Mouse (Mus musculus): ENCODE measurements around the gene Eif2b3. TPM values are rescaled to one million over a fixed set of nuclear protein-coding genes. Genes with fewer than 3 reads are reported as not detected.
A peak's percentile ranks its signal among the peaks of the same experiment; 100 is the strongest.

The Eif2b3 gene
- total RNA-seq, 2 experiments from 2014 or later: 22.3 to 23.8 TPM

DNA sequence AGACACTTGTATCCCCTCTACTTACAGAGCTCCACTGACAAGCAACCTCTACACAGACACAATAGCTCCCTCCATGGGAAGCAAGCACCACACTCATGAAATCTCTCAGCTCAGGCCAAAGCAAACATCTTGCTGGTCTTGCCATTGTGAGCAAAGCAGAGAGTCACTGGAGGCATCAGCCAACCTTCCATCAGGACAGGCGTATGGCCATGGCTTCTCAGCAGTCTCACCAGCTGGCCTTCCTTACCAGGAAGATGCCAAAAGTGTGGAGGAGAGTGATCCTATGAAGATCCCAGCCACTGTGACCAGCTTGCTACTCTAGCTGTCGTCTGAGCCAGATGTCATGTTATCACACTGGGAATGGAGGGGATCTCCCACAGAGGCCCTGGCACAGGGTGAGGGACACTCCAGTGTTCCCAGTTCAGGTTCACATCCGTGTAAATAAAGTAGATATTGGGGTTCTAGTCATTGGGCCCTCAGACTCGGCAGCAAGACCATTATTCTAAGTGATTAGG is 4.2 kb upstream of the Eif2b3 start:
- DNase-seq (ENCODE audit: low spot score in 2 of 2): no peak

DNA sequence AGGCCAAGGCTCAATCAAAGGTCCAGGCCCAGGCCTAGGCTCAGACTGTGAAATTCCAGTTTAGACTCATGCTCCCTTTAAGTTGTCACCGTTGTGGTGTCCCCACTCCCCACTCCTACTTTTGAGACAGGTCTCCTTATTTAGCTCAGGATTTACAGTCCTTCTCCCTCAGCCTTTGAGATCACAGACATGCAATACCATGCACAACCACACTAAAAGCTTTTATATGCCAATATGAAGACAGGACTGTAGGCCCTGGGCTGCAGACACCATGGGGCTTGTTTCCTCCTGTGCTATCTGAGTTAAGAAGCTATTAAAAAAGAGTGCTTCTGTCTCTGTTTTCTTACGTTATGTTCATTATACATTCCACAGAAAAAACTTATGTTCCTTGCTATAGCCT is 1.5 kb upstream of the Eif2b3 start:
- no peak for DNase-seq (ENCODE audit: low spot score in 2 of 2)

DNA sequence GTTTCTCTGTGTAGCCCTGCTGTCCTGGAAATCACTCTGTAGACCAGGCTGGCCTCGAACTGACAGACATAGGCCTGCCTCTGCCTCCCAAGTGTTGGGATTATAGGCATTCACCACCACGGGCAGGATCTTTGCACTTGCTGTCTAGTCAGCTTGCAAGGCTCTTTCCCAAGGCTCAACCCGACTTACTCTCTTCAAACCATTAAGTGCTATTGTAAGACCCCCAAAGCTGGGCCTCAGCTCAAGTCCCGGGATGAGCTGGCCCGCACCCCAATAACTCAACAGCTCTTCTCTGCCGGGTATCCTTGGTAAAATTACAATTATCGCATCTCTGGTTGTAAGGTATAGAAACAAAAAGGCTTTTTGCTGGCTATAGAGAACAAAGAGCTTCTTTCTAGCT is 875 bp upstream of the Eif2b3 start:
- DNase-seq (ENCODE audit: low spot score in 2 of 2): no peak

DNA sequence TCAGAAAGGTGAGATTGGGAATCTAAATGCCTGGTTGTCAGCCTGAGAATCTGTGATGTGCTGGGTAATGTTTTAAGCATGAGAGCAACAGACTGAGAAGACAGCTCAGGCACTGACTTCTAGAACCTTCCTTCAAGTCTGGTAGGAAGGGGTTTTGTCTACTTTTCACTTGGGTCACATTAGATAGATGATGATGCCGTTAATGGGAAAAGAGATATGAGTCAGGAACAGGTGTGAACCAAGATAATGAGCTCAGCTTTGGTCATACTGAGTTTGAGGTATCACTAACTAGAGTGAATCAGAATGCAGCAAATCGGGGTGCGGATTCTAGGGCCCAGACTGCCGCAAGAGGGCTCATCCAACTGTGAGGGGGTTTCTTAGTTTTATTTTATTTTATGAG is 4.3 kb downstream of the Eif2b3 start:
- no peak for DNase-seq (ENCODE audit: low spot score in 2 of 2)

DNA sequence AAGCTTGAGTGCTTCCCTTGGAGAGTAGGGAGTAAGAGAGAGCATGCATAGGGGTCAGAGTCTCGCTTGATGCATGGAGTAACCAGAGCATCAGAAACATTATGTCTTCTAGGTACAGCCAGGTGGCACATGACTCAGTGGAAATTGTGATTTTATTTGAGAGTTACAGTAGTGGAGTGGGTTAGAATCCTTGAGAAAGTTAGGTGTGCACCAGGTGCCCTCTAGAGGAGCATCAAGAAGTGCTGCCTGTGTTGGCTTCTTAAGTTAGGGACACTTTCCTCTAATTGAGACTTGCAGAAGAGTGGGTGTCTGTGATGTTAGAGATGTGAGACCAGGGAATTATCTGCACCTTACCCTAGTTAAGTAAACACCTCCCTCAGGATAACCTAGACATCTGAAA is 11.9 kb downstream of the Eif2b3 start:
- no peak for DNase-seq (ENCODE audit: low spot score in 2 of 2)

DNA sequence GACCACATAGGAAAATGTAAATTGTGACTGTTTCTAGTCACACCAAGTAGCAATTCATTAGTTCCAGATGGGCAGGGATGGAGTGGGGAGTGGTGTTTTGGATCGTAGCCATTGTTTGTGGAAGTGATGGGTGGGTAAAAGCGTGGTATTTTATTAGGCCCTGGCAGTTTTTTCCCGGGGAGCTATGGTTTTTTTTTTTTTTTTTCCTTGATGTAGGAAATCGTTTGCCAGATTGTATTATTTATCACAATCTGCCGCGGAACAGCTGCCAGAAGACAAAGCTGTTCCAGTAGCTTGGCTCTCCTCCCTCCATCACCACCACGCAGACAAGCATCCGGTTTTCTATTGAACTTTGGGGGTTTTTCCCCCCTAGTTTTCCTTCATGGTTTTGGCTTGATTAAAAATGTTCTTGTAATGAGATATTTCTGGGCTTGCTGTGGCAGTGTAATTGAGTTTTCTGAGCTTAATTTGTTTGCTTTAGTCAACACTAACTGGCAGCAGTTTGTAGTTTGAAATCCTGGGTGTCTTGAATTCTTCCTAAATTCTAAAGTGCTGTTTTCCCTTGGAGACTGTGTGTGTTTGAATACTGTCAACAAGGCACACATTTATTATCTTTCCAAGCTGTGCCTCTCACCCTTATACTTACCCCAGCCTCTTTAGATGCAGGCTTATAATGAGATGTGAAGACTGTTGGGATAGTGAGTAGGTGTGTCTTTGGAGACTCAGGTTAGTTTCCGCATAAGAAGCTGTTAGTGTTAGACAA is 20.9 kb downstream of the Eif2b3 start:
- peak; percentile 75 to 91 for DNase-seq (ENCODE audit: low spot score in 2 of 2)

DNA sequence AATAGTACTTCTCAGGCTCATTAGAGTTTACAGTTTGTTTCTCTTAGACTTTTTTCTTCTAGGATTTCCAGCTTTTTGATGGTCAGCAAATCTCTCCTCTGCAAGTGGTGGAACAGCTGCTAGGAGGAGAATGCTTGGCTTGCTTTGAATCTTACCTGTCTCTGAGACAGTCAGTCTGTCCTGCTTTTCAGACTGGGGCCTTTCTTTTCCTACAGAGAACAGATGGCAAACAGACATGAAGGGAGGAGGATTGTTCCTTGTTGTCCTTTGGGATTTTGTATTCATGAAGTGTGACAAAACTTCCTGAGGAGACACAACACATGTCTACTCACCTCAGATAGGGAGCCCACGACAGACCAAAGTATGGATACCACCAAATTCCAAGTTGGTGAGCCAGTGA is 21.6 kb downstream of the Eif2b3 start:
- no peak for DNase-seq (ENCODE audit: low spot score in 2 of 2)

DNA sequence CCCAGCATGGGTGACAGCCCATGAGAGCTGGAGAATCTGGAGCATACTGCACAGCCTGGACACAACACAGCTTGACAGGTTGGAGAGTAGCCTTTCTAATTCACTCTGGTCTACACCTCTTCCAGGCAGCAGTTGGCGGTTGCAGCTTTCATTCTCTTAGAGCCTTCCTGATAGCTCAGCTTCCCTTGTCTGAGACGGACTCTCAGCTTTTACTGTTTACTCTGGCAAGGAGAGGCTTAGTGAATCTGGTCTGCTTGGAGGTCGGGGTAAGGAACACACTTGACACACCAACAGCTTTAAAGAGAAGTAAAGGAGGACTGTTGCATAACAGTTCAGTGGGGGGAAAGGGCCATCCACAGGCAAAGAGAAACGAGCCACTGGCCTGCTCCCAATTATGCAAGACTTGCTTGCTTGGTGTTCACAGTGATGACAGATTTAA is 22.1 kb downstream of the Eif2b3 start:
- peak in 1 of 2 experiments; percentile 12 for DNase-seq (ENCODE audit: low spot score in 2 of 2)

DNA sequence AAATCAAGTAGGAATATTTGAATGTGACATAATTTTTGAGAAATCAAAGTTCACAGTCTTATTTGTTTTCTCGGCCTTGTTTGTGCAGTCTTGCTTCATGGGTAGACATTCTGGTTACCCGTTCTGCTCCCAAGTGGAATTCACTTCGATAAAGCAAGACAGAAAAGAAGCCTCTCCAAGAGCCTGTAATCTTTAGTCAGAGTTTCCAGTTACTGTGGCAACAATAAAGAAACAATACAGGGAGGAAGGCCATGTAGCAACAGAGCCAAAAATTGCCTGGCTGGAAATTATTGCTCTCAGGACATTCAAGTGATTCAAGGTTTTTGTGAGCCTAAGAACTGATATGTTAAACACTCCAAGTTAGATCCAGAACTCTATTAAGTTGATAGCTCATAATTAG is 29.6 kb downstream of the Eif2b3 start:
- DNase-seq (ENCODE audit: low spot score in 2 of 2): no peak

DNA sequence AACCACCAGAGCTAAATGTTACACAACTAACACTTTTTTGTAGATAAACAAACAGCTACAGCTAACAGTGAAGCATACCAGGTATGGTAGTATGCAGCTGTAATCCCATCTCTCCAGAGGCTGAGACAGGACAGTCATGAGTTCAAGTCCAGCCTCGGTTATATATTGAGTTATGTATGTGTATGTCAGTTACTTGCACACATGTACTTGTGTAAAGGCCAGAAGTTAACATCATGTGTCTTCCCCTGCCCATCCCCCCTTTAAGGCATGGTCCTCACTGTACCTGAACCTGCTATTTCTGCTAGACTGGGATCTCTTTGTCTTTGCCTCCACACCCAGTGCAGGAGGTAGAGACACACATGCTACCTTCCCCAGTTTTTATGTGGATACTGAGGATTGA is 30.3 kb downstream of the Eif2b3 start:
- no peak for DNase-seq (ENCODE audit: low spot score in 2 of 2)

DNA sequence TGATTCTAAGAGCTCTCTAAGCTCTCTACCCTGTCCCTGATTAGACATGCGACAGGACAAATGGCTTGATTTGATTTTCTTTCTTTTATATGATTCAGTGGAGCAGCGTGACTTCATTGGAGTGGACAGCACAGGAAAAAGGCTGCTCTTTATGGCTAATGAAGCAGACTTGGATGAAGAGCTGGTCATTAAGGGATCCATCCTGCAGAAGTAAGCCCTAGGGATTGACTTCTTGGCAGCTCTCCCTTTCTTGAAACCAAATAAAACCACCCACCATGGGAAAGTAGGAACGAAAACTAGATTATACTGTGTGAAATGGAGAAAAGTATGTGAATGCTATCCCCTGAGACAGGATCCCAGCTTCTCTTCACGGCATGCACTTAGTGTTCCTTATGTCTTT is 33.4 kb downstream of the Eif2b3 start:
- no peak for DNase-seq (ENCODE audit: low spot score in 2 of 2)

DNA sequence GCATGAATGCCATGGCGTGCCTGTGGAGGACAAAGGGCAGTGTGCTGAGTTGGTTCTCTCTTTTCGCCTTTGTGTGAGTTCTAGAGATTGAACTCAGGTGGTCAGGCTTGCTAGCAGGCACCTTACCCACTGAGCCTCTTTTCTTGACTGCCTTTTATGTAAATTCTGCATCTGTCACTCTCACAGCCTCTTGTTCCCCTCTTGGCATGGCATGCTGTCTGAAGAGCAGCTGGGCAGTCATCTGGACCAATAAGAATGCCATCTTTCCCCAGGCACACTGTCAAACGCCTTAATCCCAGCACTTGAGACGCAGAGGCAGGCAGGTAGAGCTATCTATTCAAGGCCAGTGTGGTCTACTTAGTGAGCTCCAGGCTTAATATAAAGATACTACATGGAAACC is 34.8 kb downstream of the Eif2b3 start:
- no peak for DNase-seq (ENCODE audit: low spot score in 2 of 2)

DNA sequence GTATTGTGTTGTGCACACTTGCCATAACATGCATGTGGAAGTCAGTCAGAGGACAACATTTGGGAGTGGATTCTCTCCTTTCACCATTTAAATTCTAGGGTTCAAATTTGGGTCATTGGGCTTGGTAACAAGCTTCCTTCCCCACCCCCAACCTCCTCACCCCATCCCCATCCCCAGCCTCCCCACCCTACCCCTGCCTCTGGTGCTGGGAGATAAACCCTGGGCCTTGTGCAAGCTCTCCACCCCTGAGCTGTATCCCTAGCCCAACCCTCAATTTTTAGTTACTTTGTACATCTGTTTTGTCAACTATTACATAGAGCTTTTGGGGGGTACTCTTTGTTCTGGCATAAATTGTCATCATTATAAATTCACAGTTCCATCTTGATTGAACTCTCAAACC is 36.9 kb downstream of the Eif2b3 start:
- DNase-seq (ENCODE audit: low spot score in 2 of 2): no peak

DNA sequence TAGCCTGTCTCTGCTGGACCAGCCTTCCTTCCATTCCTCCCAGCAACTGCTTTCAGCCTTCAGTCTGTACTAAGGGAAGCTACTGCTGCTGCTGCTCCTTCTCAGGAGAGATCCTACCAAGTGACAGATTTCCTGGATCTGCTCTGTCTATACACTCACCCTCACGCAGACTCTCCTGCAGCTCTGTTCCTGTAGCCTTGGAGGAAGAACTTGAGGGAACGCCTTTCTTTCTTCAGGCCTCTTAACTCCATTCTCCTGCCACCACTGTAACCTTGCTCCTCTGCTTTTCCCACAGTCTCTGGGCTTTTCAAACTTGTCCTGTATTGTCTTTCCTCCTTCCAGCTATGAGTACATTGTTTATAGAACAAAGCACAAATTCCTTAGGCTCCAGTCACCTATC is 37.3 kb downstream of the Eif2b3 start:
- DNase-seq (ENCODE audit: low spot score in 2 of 2): no peak

DNA sequence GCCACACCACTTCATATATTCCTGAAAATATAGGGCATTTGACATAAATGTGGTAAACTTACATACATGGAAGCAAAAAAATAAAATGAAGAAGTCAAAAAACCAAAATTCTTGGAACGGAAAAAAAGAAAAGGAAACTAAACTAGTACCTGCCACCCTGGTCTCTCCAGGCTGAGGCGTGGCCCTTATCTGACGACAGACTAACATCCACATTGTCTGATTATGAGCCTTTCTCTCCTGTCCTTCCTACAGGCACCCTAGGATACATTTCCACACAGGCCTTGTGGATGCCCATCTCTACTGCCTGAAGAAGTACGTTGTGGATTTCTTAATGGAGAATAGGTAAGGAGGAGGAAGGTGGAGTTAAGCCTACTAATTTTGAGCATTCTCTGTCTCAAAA is 39.3 kb downstream of the Eif2b3 start:
- DNase-seq (ENCODE audit: low spot score in 2 of 2): no peak

DNA sequence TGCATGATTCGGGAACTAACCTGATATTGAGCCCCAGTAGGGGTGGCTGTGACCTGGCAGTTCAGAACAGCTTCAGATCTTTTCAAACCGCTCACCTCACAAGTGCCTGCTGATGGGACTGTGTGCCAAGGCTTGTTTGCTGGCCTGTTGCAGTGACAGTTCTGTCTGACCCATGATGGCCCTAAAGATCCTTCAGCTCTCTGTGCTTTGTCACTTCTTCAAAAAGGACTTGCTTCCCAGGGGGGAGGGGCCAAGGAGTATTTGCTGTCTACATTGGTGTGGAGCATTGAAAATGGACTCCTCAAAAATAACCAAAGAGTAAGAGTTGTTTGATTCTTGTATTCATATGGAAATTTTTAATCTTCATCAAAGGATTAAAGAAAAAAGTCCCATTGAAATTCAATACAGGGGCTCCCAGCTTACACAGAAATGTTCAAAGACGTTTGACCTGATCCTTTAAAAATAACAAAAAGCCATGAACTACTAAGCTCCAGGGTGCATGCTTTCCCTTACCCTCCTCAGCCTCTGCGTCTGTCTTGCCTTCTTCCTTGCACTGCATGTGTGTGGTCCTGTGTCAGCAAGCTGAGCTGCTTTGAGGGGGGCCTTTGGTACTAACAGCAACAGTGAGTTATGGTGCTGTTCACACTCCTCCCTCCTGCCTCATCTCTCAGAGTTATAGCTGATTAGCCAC is 43.6 kb downstream of the Eif2b3 start:
- DNase-seq (ENCODE audit: low spot score in 2 of 2): no peak

DNA sequence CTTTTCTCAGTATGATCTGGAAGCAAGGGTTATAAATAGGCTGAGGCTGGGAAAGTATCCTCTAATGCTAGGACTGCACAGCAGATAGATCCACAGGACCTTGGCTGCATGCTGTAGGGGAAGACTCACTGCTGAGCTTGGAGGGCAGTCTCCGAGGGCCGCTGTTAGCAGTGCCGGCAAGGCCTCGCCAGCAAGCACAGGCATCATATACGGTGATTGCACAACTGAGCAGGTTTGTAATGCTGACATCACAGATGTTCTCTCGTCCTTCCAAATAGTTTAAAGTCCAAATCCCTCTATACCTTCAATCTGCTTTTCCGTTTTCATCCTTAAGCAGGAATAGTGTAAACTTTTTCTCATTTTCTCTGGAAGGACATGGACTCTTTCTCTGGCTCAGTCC is 48.8 kb downstream of the Eif2b3 start:
- no peak for DNase-seq (ENCODE audit: low spot score in 2 of 2)

DNA sequence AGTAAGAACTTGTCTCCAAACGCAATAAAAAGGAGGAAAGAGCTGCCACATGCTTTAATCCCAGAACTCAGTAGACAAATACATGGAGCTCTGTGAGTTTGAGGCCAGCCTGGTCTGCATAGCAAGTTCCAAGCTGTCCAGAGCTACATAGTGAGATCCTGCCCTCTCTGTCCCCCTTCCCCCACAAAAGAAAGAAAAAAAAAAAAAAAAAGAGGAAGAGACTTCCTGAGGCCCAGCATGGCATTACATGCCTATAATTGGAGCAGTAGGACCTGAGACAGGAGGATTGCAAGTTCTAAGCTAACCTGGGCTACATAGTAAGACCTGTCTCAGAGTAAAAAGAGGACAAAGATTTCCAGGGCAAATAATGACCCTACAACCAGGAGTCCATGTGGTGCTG is 50.4 kb downstream of the Eif2b3 start:
- no peak for DNase-seq (ENCODE audit: low spot score in 2 of 2)

DNA sequence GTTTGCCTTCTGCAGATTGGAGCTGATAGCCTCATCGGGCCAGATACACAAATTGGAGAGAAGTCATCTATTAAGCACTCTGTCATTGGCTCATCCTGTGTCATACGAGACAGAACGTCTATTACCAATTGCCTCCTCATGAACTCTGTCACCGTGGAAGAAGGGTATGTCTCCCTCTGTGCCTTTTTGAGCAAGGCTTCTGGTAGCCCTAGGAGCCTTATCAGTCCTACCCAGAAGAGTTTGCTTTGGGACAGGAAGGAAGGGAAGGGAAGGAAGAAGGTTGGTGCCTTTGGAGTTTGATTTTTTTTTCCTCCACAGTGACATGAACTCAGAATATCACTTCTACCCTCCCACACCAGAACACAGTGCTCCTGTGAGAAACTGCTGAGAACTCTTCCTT is 51.4 kb downstream of the Eif2b3 start:
- DNase-seq (ENCODE audit: low spot score in 2 of 2): no peak

DNA sequence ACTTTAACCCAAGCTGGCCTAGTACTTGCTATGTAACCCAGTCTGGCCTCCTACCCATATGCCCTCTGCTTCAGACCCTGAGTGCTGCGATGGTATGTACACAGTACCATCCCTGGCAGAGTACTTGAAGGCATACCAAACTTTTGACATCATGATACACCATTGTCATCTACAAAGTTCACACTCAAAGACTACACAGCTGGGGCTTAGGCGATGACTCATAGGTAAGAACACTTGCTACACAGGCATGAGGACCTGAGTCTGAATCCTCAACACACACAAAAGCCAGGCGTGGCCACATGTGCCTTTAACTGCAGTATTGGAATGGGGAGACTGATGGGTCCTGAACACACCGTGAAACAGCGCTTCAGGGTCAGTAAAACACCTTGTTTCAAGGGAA is 52.0 kb downstream of the Eif2b3 start:
- no peak for DNase-seq (ENCODE audit: low spot score in 2 of 2)

DNA sequence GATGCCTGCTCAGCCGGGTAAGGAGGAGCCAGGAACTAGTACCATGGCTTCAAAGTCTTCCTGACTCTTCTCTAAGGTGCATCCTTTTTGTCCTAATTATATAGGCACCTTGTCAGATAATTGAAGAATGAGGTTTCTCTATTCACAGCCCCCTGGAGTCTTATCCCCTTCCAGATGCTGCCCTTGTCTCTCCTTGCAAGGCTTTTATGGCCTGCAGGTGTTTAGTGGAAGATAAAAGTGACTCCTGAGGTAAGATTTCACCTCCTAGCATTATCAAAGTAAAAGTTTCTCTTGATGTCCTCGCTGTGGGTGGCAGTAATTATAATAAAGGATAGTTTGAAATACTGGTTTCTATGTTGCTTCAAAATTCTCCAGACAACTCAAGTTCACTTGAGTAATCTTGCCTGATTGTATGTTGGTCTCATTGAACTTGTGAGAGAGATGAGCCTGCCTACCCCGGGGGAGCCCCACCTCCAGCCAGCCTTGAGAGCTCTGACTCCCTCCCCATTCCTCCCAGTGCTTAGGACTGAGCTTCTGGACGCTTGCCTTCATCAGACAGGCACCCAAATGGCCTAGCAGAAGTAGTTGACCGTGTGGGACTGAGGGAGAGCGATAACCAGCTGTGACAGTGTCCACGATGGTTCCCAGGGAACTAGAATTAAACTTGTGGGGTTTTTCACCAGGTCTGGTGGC is 68.9 kb downstream of the Eif2b3 start:
- no peak for DNase-seq (ENCODE audit: low spot score in 2 of 2)

DNA sequence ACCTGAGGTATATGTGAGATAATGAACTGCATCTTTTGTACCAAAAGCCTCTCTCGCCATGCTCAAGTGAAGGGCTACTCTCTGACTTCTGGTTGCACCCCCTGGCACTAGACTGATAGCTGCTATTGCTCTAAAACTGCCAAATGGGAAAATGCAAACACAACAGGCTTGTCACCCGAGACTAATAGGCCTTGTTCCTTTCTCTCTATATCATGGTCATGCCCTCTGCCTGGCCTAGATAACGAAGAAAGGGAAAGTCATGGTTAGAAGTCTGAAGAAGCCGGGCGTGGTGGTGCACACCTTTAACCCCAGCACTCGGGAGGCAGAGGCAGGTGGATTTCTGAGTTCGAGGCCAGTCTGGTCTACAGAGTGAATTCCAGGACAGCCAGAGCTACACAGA is 71.4 kb downstream of the Eif2b3 start:
- DNase-seq (ENCODE audit: low spot score in 2 of 2): no peak

Measured in layer of hippocampus, postnatal 14 days (tissue).